Mouse (Mus musculus) ES-E14 (cell line): Measurements from ENCODE around the gene Cnih2. TPM values are rescaled to one million over a fixed set of nuclear protein-coding genes. Genes with fewer than 3 reads are reported as not detected.
"Not testable (repeated sequence)": the region's sequence is repeated elsewhere in the genome, so short reads cannot be mapped to it uniquely, and the experiment has no call there.

Experiments
- DNase-seq: peaks from one replicate; pipeline ENCODE4 v3.0.0-alpha.2; 2013; ENCODE audit warnings: low read depth, low spot score
- H3K27ac ChIP-seq: 2 replicates; pipeline ENCODE4 v1.5.1; 2012; ENCODE audit warnings: low read depth, mild to moderate bottlenecking, low read length, moderate library complexity, mixed read lengths; ENCODE audit not compliant: poor library complexity, insufficient read depth, severe bottlenecking
- H3K36me3 ChIP-seq: 2 replicates; pipeline ENCODE4 v1.6.1; 2012; ENCODE audit warnings: mild to moderate bottlenecking, low read length, moderate library complexity, mixed read lengths; ENCODE audit not compliant: control insufficient read depth, poor library complexity, insufficient read depth, severe bottlenecking
- H3K4me1 ChIP-seq, 2 experiments: fragments of 150-350 bp in 1 of 2; sonication (generic) in 1 of 2; 2 replicates each; pipeline ENCODE4 v1.6.1; 2012; ENCODE audit warnings: low read length in 2 of 2, mild to moderate bottlenecking in 1 of 2, mixed read lengths in 1 of 2; ENCODE audit not compliant: control insufficient read depth in 2 of 2, insufficient read depth in 2 of 2, poor library complexity in 1 of 2
- H3K4me3 ChIP-seq, 2 experiments: fragments of 150-350 bp in 1 of 2; sonication (generic) in 1 of 2; 2 replicates each; pipeline ENCODE4 v1.5.1; 2012; ENCODE audit warnings: low read length in 2 of 2, low read depth in 1 of 2, mild to moderate bottlenecking in 1 of 2, mixed read lengths in 1 of 2; ENCODE audit not compliant: insufficient read depth in 1 of 2, poor library complexity in 1 of 2, severe bottlenecking in 1 of 2
- H3K9ac ChIP-seq: 2 replicates; pipeline ENCODE4 v1.6.1; 2012; ENCODE audit warnings: low read depth, mild to moderate bottlenecking, low read length, mixed read lengths; ENCODE audit not compliant: poor library complexity, insufficient read depth, severe bottlenecking
- H3K9me3 ChIP-seq: fragments of 150-350 bp; sonication (generic); 2 replicates; pipeline ENCODE4 v1.6.1; 2012; ENCODE audit warnings: low read depth, mild to moderate bottlenecking, low read length; ENCODE audit not compliant: control insufficient read depth, insufficient read depth
- CHD2 ChIP-seq: IDR thresholded peaks from 2 replicates; pipeline ENCODE4 v1.6.1; 2014; ENCODE audit warnings: mild to moderate bottlenecking, low read depth, low read length, inconsistent platforms
- HCFC1 ChIP-seq: IDR thresholded peaks from 2 replicates; pipeline ENCODE4 v1.6.1; 2012; ENCODE audit warnings: low read length, inconsistent platforms, borderline replicate concordance; ENCODE audit not compliant: insufficient read depth
- MAFK ChIP-seq: IDR thresholded peaks from 2 replicates; pipeline ENCODE4 v1.6.1; 2014; ENCODE audit warnings: mild to moderate bottlenecking, low read depth, low read length, inconsistent platforms; ENCODE audit not compliant: insufficient read depth
- ZC3H11A ChIP-seq: IDR thresholded peaks from 2 replicates; pipeline ENCODE4 v1.6.1; 2012; ENCODE audit warnings: low read depth, mild to moderate bottlenecking, inconsistent platforms, low read length, borderline replicate concordance
- ZNF384 ChIP-seq: IDR thresholded peaks from 2 replicates; pipeline ENCODE4 v1.6.1; 2012; ENCODE audit warnings: low read depth, low read length, inconsistent platforms
- in situ Hi-C, 2 experiments: fragments of 600-800 bp; cut with MboI; formaldehyde crosslinking; loops; one replicate each; pipeline ENCODE4 v1.15.1; 2025; ENCODE audit warnings: low sequenced_read_pairs in 2 of 2, inconsistent platforms in 1 of 2; ENCODE audit not compliant: unreplicated experiment in 2 of 2
- total RNA-seq: library from RNA; depleted of rRNA; stranded (reverse); fragments of 300-350 nt; gene quantifications from 2 replicates; pipeline ENCODE4 v1.2.3, GENCODE M21; 2012

The Cnih2 gene
- total RNA-seq, 1 experiment, result 2.5 TPM

DNA sequence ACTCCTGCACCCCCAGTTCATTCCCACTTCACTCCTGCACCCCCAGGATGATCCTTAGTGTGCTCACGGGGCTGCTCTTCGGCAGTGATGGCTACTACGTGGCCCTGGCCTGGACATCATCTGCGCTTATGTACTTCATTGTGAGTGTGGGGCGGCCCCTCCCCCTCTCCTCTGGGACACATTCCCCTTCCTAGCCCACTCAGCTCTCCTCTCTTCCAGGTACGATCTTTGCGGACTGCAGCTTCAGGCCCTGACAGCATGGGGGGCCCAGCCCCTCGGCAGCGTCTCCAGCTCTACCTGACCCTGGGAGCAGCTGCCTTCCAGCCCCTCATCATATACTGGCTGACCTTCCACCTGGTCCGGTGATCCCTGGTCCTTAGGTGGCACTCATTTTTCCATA lies 6.2 kb downstream of the Cnih2 start:
- peaks cover 12% of the 10 kb centered on the region for H3K36me3 ChIP-seq
- in situ Hi-C loops, result no loop called here
- H3K9ac ChIP-seq, result no peak overlapping the region
- peaks cover 2 to 15% of the 10 kb centered on the region in 2 experiments; a peak in 2 of 4 replicates for H3K4me1 ChIP-seq
- H3K9me3 ChIP-seq, result no peaks in the 10 kb centered on the region
- H3K4me3 ChIP-seq, result no peak overlapping the region
- TF ChIP-seq MAFK (no peak), HCFC1 (no peak), CHD2 (no peak), ZNF384 (no peak), ZC3H11A (no peak)
- H3K27ac ChIP-seq, result no peak overlapping the region
- no peak for DNase-seq

DNA sequence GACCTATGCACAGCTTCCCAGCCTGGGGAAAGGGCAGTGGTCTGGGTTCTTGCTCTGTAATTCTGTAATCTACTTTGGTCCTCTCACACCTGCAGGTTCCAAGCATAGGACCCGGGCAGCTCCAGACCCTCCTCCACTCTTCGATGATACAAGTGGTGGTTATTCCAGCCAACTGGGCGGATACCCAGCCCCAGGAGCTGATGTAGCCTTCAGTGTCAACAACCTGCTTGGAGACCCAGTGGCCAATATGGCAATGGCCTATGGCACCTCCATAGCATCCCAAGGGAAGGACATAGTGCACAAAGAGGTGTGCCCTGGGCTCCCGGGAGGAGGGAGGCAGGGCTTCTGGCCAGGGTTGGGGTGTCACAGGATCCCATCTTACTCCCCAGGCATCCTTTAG lies 9.0 kb downstream of the Cnih2 start:
- H3K4me3 ChIP-seq, result peak overlapping the region in 1 of 2 experiments; percentile 96; a peak in 1 of 4 replicates
- no peak overlapping the region for H3K27ac ChIP-seq
- H3K36me3 ChIP-seq, result peaks cover 12% of the 10 kb centered on the region
- no peak for TF ChIP-seq ZC3H11A
- TF ChIP-seq ZNF384, result no peak
- no peak for TF ChIP-seq HCFC1
- no peak for TF ChIP-seq CHD2
- no peak for TF ChIP-seq MAFK
- H3K9me3 ChIP-seq, result no peaks in the 10 kb centered on the region
- no peak for DNase-seq
- in situ Hi-C loops, result no loop called here
- H3K9ac ChIP-seq, result peak overlapping the region; percentile 88; the same call in 1 of the 2 replicates
- peaks cover 2 to 12% of the 10 kb centered on the region in 2 experiments; a peak in 3 of 4 replicates for H3K4me1 ChIP-seq

DNA sequence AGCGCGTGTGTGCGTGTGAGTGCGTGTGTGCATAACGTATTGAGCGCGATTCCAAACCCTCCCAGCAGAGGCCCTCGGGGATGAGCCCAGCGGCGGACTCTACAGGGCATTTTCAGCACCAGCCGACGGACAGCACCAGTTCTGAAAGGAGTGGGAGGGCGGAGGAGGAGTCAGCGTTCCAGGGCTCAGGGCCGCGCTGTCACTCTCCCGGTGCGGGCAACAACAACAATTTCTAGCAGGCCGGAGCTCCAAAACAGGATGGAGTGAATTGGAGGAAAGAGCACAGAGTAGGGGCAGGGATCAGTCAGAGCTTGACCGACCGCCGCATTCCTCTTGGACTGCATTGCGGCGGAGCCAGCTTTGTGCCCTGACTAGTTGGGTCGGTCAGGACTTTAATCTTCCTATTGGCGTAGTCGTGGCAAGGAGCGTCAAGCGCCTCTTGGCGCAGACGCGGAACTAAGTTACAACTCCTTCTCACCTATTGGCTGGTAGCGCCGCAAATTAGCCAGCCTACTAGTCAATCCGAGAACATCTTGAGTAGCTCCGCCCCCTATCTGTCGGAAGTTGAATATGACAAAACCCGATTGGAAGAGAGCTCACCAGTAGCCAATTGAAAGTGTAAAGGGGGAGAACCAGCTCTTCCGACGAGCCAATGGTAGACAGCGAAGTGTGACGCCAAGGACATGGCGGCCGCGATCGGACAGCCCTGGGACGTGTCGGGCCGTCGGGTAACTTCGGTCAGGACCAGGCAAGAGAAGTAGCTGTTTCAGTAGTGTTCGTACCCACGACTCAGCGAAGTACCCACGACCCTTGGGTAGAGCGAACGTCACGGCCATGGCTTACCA lies 10.2 kb downstream of the Cnih2 start, which contains the start of gene Yif1a:
Yif1a (plus strand) TSS at position 655 of the 845 bp plus-strand sequence.
- in situ Hi-C loops, result no loop called here
- Histone ChIP-seq H3K4me3 (peak within 1 kb of the TSS; percentile 96), H3K27ac (no peak within 1 kb of the TSS; the same call in 1 of the 2 replicates), H3K9me3 (no peaks in the 10 kb centered on the region), H3K4me1 (peaks cover 2 to 16% of the 10 kb centered on the region in 2 experiments; a peak in 3 of 4 replicates), H3K9ac (peak within 1 kb of the TSS; percentile 88), H3K36me3 (peaks cover 10% of the 10 kb centered on the region)
- DNase-seq, result peak; percentile 98
- TF ChIP-seq HCFC1 (peak; percentile 65; the same call in 1 of the 2 replicates), ZNF384 (0 out of 2 replicates have a peak, but pooled peaks have one; percentile 6), CHD2 (peak; percentile 79), MAFK (no peak), ZC3H11A (peak; percentile 31; the same call in 1 of the 2 replicates)

DNA sequence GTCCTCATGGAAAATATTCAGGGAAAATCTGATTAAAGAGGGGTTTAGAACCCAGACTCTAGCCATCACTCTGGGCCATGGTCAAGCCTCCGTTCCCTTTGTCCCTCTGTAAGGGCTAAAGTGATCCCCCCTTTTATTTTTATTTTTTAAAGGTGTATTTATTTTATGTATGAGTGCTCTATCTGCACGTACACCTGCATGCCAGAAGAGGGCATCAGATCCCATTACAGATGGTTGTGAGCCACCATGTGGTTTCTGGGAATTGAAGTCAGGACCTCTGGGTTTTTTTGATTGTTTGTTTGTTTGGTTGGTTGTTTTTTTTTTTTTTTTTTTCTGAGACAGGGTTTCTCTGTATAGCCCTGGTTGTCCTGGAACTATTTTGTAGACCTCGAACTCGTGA lies 11.8 kb downstream of the Cnih2 start:
- H3K36me3 ChIP-seq, H3K27ac ChIP-seq, in situ Hi-C loops, H3K9ac ChIP-seq, H3K4me3 ChIP-seq, H3K9me3 ChIP-seq, DNase-seq: not testable (repeated sequence)
- peaks cover 2 to 20% of the 10 kb centered on the region in 2 experiments; a peak in 3 of 4 replicates for H3K4me1 ChIP-seq
